Mouse (Mus musculus) heart, embryonic 16.5 days (tissue): Measurements from ENCODE around the gene Ap1b1. TPM values are rescaled to one million over a fixed set of nuclear protein-coding genes. Genes with fewer than 3 reads are reported as not detected.

Experiments
- ATAC-seq: fragments of 200-750 bp; cut with Nextera tagmentation; replicated peaks from 2 replicates; pipeline ENCODE4 v1.8.0; 2017; ENCODE audit warnings: moderate number of reproducible peaks; ENCODE audit not compliant: insufficient read depth, low FRiP score; ENCODE audit errors: extremely low read depth
- H3K27ac ChIP-seq: fragments of 300-500 bp; sonication (generic); 2 replicates; pipeline ENCODE4 v1.5.1; 2014; ENCODE audit warnings: mild to moderate bottlenecking, low read length, control low read depth, moderate library complexity
- H3K27me3 ChIP-seq: fragments of 300-500 bp; sonication (generic); 2 replicates; pipeline ENCODE4 v1.6.1; 2014; ENCODE audit warnings: low read length, mixed read lengths; ENCODE audit not compliant: control insufficient read depth, insufficient read depth
- H3K36me3 ChIP-seq: fragments of 300-500 bp; sonication (generic); 2 replicates; pipeline ENCODE4 v1.6.1; 2014; ENCODE audit not compliant: control insufficient read depth, insufficient read depth
- H3K4me1 ChIP-seq: fragments of 300-500 bp; sonication (generic); 2 replicates; pipeline ENCODE4 v1.6.1; 2014; ENCODE audit warnings: low read length, mixed read lengths; ENCODE audit not compliant: control insufficient read depth, insufficient read depth
- H3K4me2 ChIP-seq: fragments of 300-500 bp; sonication (generic); 2 replicates; pipeline ENCODE4 v1.6.1; 2014; ENCODE audit warnings: low read depth, mild to moderate bottlenecking, control low read depth, low read length
- H3K4me3 ChIP-seq: fragments of 300-500 bp; sonication (generic); 2 replicates; pipeline ENCODE4 v1.5.1; 2014; ENCODE audit warnings: mild to moderate bottlenecking, control low read depth, low read length
- H3K9ac ChIP-seq: fragments of 300-500 bp; sonication (generic); 2 replicates; pipeline ENCODE4 v1.6.1; 2014; ENCODE audit warnings: low read length, control low read depth
- H3K9me3 ChIP-seq: fragments of 300-500 bp; sonication (generic); replicated peaks from 2 replicates; pipeline ENCODE4 v1.6.1; 2016; ENCODE audit warnings: low read length; ENCODE audit not compliant: control insufficient read depth
- WGBS: fragments of 180-500 bp; shearing (Covaris S2); extraction: QIAGEN DNeasy Blood & Tissue Kit; methylation state at CpG from one replicate; pipeline ENCODE4 v1.1.7; 2014; 5-methylcytosine and 5-hydroxymethylcytosine counted together
- polyA plus RNA-seq: library from polyadenylated mRNA; unstranded; fragments of >200 nt; fragmentation: Nextera tagmentation; extraction: Ambion mirVana; gene quantifications from 2 replicates; pipeline ENCODE4 v1.2.1, GENCODE M21; 2015

Ap1b1 gene
- polyA plus RNA-seq, 1 experiment from 2014 or later: 45.1 TPM

DNA sequence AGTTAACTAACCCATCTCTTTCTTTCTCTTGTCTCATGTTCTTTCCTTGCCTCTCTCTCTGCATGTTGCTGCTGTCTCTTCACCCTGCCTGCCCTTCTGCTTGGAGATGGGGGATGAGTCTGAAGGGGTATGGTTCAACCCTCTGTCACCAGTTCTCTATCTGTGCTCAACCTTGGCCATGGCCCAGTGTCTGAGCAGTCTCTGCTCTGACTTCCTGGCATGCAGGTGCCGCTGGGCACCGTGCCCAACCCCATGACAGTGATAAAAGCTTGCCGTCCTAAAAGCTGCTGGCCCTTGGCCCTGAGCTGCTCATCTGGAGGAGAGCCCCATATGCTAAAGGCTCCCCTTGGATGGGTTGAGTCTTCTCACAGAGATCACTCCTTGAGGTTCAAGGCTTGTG, 46.5 kb downstream of the Ap1b1 start:
- no peak overlapping the region for H3K9ac ChIP-seq
- H3K27me3 ChIP-seq: no peaks in the 10 kb centered on the region
- no peak overlapping the region for H3K4me2 ChIP-seq
- H3K9me3 ChIP-seq: no peaks in the 10 kb centered on the region
- peak; percentile 80 for ATAC-seq
- 49% methylated on average over 3 of the region's 3 CpGs for WGBS
- no peak overlapping the region for H3K4me3 ChIP-seq
- H3K36me3 ChIP-seq: peaks cover 41% of the 10 kb centered on the region
- H3K4me1 ChIP-seq: peaks cover 5% of the 10 kb centered on the region
- H3K27ac ChIP-seq: no peak overlapping the region

GRCm38 (mm10) chr11:5035421-5035820, 48.8 kb downstream of the Ap1b1 start:
- peaks cover 40% of the 10 kb centered on the region for H3K36me3 ChIP-seq
- no peak overlapping the region for H3K4me3 ChIP-seq
- H3K27ac ChIP-seq: no peak overlapping the region
- H3K9me3 ChIP-seq: no peaks in the 10 kb centered on the region
- H3K27me3 ChIP-seq: no peaks in the 10 kb centered on the region
- ATAC-seq: no peak
- H3K4me1 ChIP-seq: peaks cover 5% of the 10 kb centered on the region
- no peak overlapping the region for H3K9ac ChIP-seq
- H3K4me2 ChIP-seq: no peak overlapping the region
- WGBS: 93% methylated on average over 4 of the region's 4 CpGs

- Histone ChIP-seq H3K4me1 (peaks cover 9% of the 10 kb centered on the region), H3K9me3 (no peaks in the 10 kb centered on the region), H3K9ac (no peak overlapping the region), H3K36me3 (peaks cover 27% of the 10 kb centered on the region), H3K4me3 (no peak overlapping the region), H3K27me3 (no peaks in the 10 kb centered on the region), H3K4me2 (no peak overlapping the region), H3K27ac (no peak overlapping the region)
- ATAC-seq: no peak
- 71% methylated on average over 8 of the region's 8 CpGs for WGBS
Observed at GRCm38 (mm10) chr11:5037146-5037854, 50.7 kb downstream of the Ap1b1 start.

DNA sequence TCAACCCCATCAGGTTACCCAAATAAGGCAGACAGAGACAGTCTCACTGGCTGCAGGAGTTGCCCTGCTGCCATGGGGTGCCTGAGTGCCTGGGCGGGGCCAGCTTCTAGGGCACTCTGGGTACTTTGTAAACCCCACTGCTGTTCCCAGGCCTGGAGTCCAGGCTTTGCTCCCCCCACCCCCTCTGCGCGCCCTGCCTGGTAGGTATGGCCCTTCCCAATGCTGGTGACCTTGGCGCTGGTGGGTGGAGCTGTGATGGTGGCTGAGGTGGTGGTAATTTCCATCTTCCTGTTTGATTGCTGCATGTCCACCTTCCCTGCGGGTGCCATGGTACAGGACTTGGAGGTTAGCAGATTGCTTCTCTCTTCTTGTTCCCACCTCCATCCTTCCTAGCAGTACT, 54.0 kb downstream of the Ap1b1 start:
- Histone ChIP-seq H3K36me3 (peaks cover 6% of the 10 kb centered on the region), H3K27me3 (no peaks in the 10 kb centered on the region), H3K4me1 (peaks cover 6% of the 10 kb centered on the region; the same call in 1 of the 2 replicates), H3K9me3 (no peaks in the 10 kb centered on the region), H3K4me3 (no peak overlapping the region), H3K9ac (no peak overlapping the region), H3K4me2 (no peak overlapping the region), H3K27ac (no peak overlapping the region)
- 86% methylated on average over 5 of the region's 5 CpGs for WGBS
- ATAC-seq: no peak

DNA sequence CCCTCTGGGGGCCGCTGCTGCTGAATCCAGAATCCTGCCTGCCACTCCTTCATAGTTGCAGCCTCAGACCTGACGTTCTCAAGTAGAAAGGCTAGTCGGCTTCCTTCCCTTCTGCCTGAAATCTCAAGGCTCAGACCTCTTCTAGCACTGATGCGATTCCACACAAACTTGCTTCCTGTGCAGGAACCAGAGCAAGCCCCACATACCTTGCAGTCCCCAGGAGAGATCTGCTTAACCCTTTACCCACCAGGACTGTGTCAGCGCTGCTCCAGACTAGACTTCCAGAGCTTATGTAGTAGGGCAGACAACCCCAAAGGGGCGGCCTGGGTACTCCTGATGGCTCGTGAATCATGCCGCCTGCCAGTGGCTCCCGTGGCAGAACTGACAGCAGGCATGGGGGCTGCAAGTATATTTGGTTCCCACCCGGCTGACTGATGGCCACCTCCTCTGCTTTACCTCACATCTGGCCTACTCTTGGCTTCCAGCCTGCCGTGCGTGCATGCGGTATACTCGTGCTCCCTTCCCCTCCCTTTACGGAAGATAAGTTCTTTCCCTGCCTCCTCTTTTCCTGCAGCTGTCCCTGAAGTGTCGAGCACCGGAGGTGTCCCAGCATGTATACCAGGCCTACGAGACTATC, 54.6 kb downstream of the Ap1b1 start:
- peaks cover 4% of the 10 kb centered on the region; the same call in 1 of the 2 replicates for H3K36me3 ChIP-seq
- no peak; the same call in 1 of the 2 replicates for ATAC-seq
- 48% methylated on average over 18 of the region's 18 CpGs for WGBS

GRCm38 (mm10) chr11:5042645-5043381, 56.2 kb downstream of the Ap1b1 start:
- no peak for ATAC-seq
- no peak overlapping the region for H3K4me3 ChIP-seq
- peaks cover 4% of the 10 kb centered on the region; the same call in 1 of the 2 replicates for H3K36me3 ChIP-seq
- WGBS: 83% methylated on average over 8 of the region's 8 CpGs
- no peak overlapping the region for H3K4me2 ChIP-seq
- H3K4me1 ChIP-seq: peaks cover 4% of the 10 kb centered on the region; the same call in 1 of the 2 replicates
- H3K27me3 ChIP-seq: no peaks in the 10 kb centered on the region
- no peak overlapping the region for H3K9ac ChIP-seq
- H3K27ac ChIP-seq: no peak overlapping the region
- H3K9me3 ChIP-seq: no peaks in the 10 kb centered on the region

More for the DNA sequence above, 54.6 kb downstream of the Ap1b1 start:
- H3K27me3 ChIP-seq: no peaks in the 10 kb centered on the region
- H3K4me3 ChIP-seq: no peak overlapping the region
- H3K9ac ChIP-seq: no peak overlapping the region
- no peak overlapping the region for H3K4me2 ChIP-seq
- H3K9me3 ChIP-seq: no peaks in the 10 kb centered on the region
- H3K27ac ChIP-seq: no peak overlapping the region
- peaks cover 6% of the 10 kb centered on the region; the same call in 1 of the 2 replicates for H3K4me1 ChIP-seq

- Histone ChIP-seq H3K4me1 (0 out of 2 replicates have a peak, but pooled peaks cover 2% of the 10 kb centered on the region), H3K36me3 (no peaks in the 10 kb centered on the region), H3K4me3 (no peak overlapping the region), H3K9ac (no peak overlapping the region), H3K4me2 (no peak overlapping the region), H3K9me3 (no peaks in the 10 kb centered on the region), H3K27me3 (no peaks in the 10 kb centered on the region), H3K27ac (no peak overlapping the region)
- 45% methylated on average over 12 of the region's 12 CpGs for WGBS
- ATAC-seq: no peak
Observed at GRCm38 (mm10) chr11:5046321-5046926, 59.8 kb downstream of the Ap1b1 start.

DNA sequence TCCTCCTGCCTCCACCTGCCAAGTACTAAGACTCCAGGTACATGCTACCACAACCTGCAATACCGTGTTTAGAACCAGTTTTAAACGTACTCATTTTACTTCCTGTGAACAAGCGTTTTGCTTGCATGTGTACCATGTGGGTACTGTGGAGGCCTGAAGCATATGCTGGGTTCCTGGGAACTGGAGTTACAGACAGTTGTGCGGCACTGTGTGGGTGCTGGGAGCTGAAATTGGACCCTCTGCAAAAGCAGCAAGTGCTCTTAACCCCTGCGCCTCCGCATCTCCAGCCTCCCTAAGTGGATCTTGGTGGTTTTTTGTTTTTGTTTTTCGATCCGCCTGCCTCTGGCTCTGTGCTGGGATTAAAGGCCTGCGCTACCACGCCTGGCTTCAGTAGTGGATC, 65.0 kb downstream of the Ap1b1 start:
- Histone ChIP-seq H3K9me3 (no peaks in the 10 kb centered on the region), H3K4me3 (no peak overlapping the region), H3K4me2 (no peak overlapping the region), H3K9ac (no peak overlapping the region), H3K27me3 (peaks cover 12% of the 10 kb centered on the region), H3K27ac (no peak overlapping the region), H3K4me1 (peaks cover 2% of the 10 kb centered on the region; the same call in 1 of the 2 replicates), H3K36me3 (no peaks in the 10 kb centered on the region)
- WGBS: 87% methylated on average over 10 of the region's 10 CpGs
- ATAC-seq: no peak
